Mouse (Mus musculus): ENCODE results near the gene Tbc1d22a. TPM values are rescaled to one million over a fixed set of nuclear protein-coding genes. Genes with fewer than 3 reads are reported as not detected.
A peak's percentile ranks its signal among the peaks of the same experiment; 100 is the strongest.

Gene Tbc1d22a
- polyA plus RNA-seq, 1 experiment, result 56.5 TPM

DNA sequence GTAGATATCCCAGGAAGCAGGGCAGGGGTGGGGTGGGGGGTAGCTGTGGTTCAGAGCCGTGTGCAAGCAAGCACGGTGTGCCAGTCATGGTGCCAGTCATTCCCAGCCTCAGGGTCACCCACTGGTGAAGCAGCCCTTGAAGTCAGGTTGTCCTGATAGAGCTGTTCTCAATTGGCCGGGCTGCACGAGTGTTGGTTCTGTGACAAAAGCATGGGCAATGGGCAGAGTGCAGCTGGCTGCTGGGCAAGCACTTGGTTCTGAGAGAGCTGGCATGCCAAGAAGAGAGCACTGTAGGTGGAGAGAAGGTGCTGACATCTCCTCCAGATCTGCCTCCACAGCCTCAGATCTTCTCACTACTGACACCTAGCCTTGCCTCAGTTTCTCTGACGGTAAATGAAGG lies 41.9 kb downstream of the Tbc1d22a start:
- TF ChIP-seq CTCF (IDR thresholded peaks at IDR 0.05; ENCODE audit: borderline replicate concordance, control insufficient read depth, extremely low read depth, insufficient read depth, low read length, poor library complexity) (no peak), POLR2A (IDR thresholded peaks at IDR 0.05; ENCODE audit: control insufficient read depth, extremely low read depth, insufficient read depth, low read length, poor library complexity) (no peak)
- no peaks in the 10 kb centered on the region for H3K27me3 ChIP-seq (ENCODE audit: control insufficient read depth, insufficient read depth, low read length)
- H3K4me3 ChIP-seq (ENCODE audit: control insufficient read depth, insufficient read depth, low read length), result no peak overlapping the region
- peaks cover 23% of the 10 kb centered on the region for H3K4me1 ChIP-seq (replicated peaks; ENCODE audit: control insufficient read depth, insufficient read depth, low read length)
- no peak for DNase-seq
- H3K36me3 ChIP-seq (ENCODE audit: control insufficient read depth, insufficient read depth, low read length), result no peaks in the 10 kb centered on the region
- no peak overlapping the region for H3K27ac ChIP-seq (ENCODE audit: control insufficient read depth, insufficient read depth, low read length)
- WGBS, result 92% methylated on average over 5 of the region's 5 CpGs

DNA sequence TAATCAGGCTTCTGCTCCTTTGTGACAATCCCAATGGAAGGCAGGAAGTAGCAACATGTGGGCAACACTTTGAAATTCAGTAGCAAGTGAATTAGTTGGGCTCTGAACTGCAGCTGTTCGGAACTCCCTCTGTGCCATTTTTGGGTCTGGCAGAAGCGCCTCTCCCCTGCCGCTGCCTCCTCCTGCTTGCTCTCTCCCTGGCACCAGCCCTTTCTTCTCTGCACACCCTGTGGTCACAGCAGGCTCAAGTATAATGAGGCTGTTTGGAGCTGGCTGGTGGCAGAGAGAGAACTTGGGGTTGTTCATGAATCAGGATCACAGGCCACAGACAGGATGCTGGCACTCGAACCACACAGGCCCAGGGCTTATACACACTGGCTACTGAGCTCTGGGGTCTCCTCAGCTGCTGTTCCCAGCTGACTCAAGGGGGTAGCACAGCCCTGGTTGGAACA lies 42.5 kb downstream of the Tbc1d22a start:
- Histone ChIP-seq H3K36me3 (ENCODE audit: control insufficient read depth, insufficient read depth, low read length) (no peaks in the 10 kb centered on the region), H3K27me3 (ENCODE audit: control insufficient read depth, insufficient read depth, low read length) (no peaks in the 10 kb centered on the region), H3K4me3 (ENCODE audit: control insufficient read depth, insufficient read depth, low read length) (no peak overlapping the region), H3K4me1 (replicated peaks; ENCODE audit: control insufficient read depth, insufficient read depth, low read length) (peaks cover 23% of the 10 kb centered on the region), H3K27ac (ENCODE audit: control insufficient read depth, insufficient read depth, low read length) (no peak overlapping the region)
- no peak for DNase-seq
- TF ChIP-seq CTCF (IDR thresholded peaks at IDR 0.05; ENCODE audit: borderline replicate concordance, control insufficient read depth, extremely low read depth, insufficient read depth, low read length, poor library complexity) (no peak), POLR2A (IDR thresholded peaks at IDR 0.05; ENCODE audit: control insufficient read depth, extremely low read depth, insufficient read depth, low read length, poor library complexity) (no peak)
- WGBS, result 64% methylated on average over 4 of the region's 4 CpGs

GRCm38 (mm10) chr15:86257916-86258685 lies 43.8 kb downstream of the Tbc1d22a start:
- H3K27ac ChIP-seq (ENCODE audit: control insufficient read depth, insufficient read depth, low read length), result 0 out of 2 replicates have a peak overlapping the region, but pooled peaks have one; percentile 3
- peaks cover 20% of the 10 kb centered on the region for H3K4me1 ChIP-seq (replicated peaks; ENCODE audit: control insufficient read depth, insufficient read depth, low read length)
- H3K36me3 ChIP-seq (ENCODE audit: control insufficient read depth, insufficient read depth, low read length), result no peaks in the 10 kb centered on the region
- no peak for TF ChIP-seq POLR2A (IDR thresholded peaks at IDR 0.05; ENCODE audit: control insufficient read depth, extremely low read depth, insufficient read depth, low read length, poor library complexity)
- TF ChIP-seq CTCF (IDR thresholded peaks at IDR 0.05; ENCODE audit: borderline replicate concordance, control insufficient read depth, extremely low read depth, insufficient read depth, low read length, poor library complexity), result no peak
- DNase-seq, result peak; percentile 19
- H3K4me3 ChIP-seq (ENCODE audit: control insufficient read depth, insufficient read depth, low read length), result no peak overlapping the region
- H3K27me3 ChIP-seq (ENCODE audit: control insufficient read depth, insufficient read depth, low read length), result no peaks in the 10 kb centered on the region
- WGBS, result 30% methylated on average over 9 of the region's 9 CpGs

DNA sequence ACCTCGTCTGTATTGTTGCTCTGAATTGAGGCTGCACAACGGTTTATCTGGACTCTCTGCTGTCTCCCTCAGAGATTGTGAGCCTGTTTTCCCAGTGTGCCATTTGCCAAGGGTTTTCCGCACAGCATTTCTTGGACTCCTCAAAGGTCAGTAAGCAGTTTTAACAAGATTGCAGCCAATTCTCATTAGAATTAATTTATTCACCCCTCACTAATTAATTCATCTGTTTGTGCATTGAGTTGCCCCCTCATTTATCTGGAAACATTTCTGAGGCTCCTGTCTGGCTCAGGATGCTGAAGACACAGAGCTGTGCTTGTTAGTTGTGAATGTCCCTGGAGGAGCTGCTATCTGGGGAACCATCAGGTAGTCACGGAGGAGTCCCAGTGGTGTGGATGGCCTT lies 45.0 kb downstream of the Tbc1d22a start:
- peaks cover 21% of the 10 kb centered on the region for H3K4me1 ChIP-seq (replicated peaks; ENCODE audit: control insufficient read depth, insufficient read depth, low read length)

GRCm38 (mm10) chr15:86260111-86260510 lies 45.9 kb downstream of the Tbc1d22a start:
- WGBS, result 100% methylated on average over 4 of the region's 4 CpGs
- Histone ChIP-seq H3K27ac (ENCODE audit: control insufficient read depth, insufficient read depth, low read length) (no peak overlapping the region), H3K4me3 (ENCODE audit: control insufficient read depth, insufficient read depth, low read length) (no peak overlapping the region), H3K4me1 (replicated peaks; ENCODE audit: control insufficient read depth, insufficient read depth, low read length) (peaks cover 24% of the 10 kb centered on the region), H3K27me3 (ENCODE audit: control insufficient read depth, insufficient read depth, low read length) (no peaks in the 10 kb centered on the region), H3K36me3 (ENCODE audit: control insufficient read depth, insufficient read depth, low read length) (no peaks in the 10 kb centered on the region)
- TF ChIP-seq POLR2A (IDR thresholded peaks at IDR 0.05; ENCODE audit: control insufficient read depth, extremely low read depth, insufficient read depth, low read length, poor library complexity) (no peak), CTCF (IDR thresholded peaks at IDR 0.05; ENCODE audit: borderline replicate concordance, control insufficient read depth, extremely low read depth, insufficient read depth, low read length, poor library complexity) (no peak)
- no peak for DNase-seq

More for the DNA sequence above, 45.0 kb downstream of the Tbc1d22a start:
- DNase-seq, result no peak
- H3K27ac ChIP-seq (ENCODE audit: control insufficient read depth, insufficient read depth, low read length), result no peak overlapping the region
- no peaks in the 10 kb centered on the region for H3K27me3 ChIP-seq (ENCODE audit: control insufficient read depth, insufficient read depth, low read length)
- TF ChIP-seq POLR2A (IDR thresholded peaks at IDR 0.05; ENCODE audit: control insufficient read depth, extremely low read depth, insufficient read depth, low read length, poor library complexity), result no peak
- no peak for TF ChIP-seq CTCF (IDR thresholded peaks at IDR 0.05; ENCODE audit: borderline replicate concordance, control insufficient read depth, extremely low read depth, insufficient read depth, low read length, poor library complexity)
- no peaks in the 10 kb centered on the region for H3K36me3 ChIP-seq (ENCODE audit: control insufficient read depth, insufficient read depth, low read length)
- H3K4me3 ChIP-seq (ENCODE audit: control insufficient read depth, insufficient read depth, low read length), result no peak overlapping the region
- WGBS, result 93% methylated on average over 4 of the region's 4 CpGs

GRCm38 (mm10) chr15:86264389-86264788 lies 50.1 kb downstream of the Tbc1d22a start:
- DNase-seq, result no peak
- H3K4me1 ChIP-seq (replicated peaks; ENCODE audit: control insufficient read depth, insufficient read depth, low read length), result peaks cover 3% of the 10 kb centered on the region; the same call in 1 of the 2 replicates
- no peak overlapping the region for H3K4me3 ChIP-seq (ENCODE audit: control insufficient read depth, insufficient read depth, low read length)
- TF ChIP-seq POLR2A (IDR thresholded peaks at IDR 0.05; ENCODE audit: control insufficient read depth, extremely low read depth, insufficient read depth, low read length, poor library complexity) (no peak), CTCF (IDR thresholded peaks at IDR 0.05; ENCODE audit: borderline replicate concordance, control insufficient read depth, extremely low read depth, insufficient read depth, low read length, poor library complexity) (no peak)
- no peaks in the 10 kb centered on the region for H3K36me3 ChIP-seq (ENCODE audit: control insufficient read depth, insufficient read depth, low read length)
- no peak overlapping the region for H3K27ac ChIP-seq (ENCODE audit: control insufficient read depth, insufficient read depth, low read length)
- H3K27me3 ChIP-seq (ENCODE audit: control insufficient read depth, insufficient read depth, low read length), result no peaks in the 10 kb centered on the region
- 89% methylated on average over 3 of the region's 3 CpGs for WGBS

Data from thymus, adult 2 months (tissue).